Mouse (Mus musculus) naive thymus-derived CD4-positive, alpha-beta T cell, adult 2 months (primary cell): ENCODE data around the gene Stk36.

Experiments used
- DNase-seq: peaks from one replicate; pipeline ENCODE4 v3.0.0-alpha.2; 2011; ENCODE audit warnings: low read depth

Gene Stk36

DNA sequence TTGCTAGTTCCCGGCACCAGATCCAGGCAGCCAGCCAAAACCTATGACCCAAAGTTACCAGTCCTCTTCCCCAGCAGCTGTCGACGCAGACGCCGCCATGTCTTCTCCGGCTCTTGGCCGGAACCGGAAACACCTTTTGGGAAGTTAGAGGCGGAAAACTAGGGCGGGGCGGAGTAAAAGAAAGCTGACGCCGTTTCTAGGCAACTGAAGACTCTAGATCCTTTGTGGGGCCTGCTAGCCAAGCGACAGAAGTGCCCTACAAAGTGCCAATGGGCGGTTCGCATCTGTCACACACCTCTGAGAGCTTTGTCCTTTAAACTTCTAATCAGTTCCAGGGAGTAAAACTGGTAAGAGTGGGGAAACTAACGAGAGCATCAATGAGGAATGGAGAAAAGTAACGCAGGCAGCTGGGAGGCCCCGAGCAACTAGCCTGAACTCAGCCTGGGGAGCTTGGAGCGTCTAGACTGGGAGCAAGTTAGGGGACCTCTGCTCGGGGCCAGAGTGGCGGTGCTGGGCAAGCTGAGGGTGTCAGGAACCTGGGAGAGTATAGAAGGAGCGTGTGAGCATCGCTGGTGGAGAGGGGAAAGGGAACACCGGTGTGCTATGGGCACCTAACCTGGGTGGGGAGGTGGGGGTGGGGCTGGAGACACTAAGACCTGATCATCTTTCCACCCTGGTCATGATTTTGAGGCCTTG lies at the start of gene Stk36, which contains the start of gene Rnf25:
Stk36 (plus strand) TSS at position 179 of the 696 bp plus-strand sequence.
Rnf25 (minus strand) TSS at position 131 of the 696 bp plus-strand sequence.
- DNase-seq = peak; percentile 85

DNA sequence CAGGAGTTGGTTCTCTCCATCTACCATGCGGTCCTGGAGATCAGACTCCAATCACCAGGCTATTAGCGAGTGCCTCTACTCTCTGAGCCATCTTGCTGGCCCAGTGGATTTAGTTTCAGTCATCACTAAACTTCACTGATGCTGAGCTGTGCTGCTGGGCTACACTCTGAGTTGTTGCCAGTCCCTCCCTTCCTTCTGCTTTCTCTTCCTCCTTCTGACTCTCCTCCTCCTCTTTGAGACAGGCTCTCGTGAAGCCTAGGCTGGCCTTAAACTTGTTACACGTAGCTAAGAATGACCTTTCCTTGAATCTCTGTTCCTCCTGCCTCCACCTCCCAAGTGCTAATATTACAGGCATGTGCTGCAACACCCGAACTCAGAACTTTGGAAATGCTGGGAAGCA lies 42.2 kb upstream of the Stk36 start:
- no peak for DNase-seq

DNA sequence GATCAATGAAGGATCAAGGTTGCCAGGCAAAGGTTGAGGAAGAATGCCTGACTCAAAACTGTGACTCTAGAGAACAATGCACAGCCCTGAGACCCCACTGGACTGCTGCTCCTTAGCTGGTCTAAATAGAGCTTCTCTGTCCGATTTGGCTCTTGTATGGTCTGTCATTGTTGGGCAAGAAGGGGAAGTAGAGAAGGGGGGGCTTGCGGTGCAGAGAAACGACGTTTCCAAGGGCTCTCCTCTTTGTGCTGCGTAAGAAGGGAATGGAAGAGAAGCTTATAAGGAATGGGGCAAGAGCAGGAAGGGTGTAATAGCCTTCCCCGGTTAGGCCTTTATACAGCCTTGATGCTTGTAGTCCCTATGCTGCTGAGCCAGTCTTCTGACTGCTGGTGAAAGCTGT lies 35.4 kb upstream of the Stk36 start:
- no peak for DNase-seq

DNA sequence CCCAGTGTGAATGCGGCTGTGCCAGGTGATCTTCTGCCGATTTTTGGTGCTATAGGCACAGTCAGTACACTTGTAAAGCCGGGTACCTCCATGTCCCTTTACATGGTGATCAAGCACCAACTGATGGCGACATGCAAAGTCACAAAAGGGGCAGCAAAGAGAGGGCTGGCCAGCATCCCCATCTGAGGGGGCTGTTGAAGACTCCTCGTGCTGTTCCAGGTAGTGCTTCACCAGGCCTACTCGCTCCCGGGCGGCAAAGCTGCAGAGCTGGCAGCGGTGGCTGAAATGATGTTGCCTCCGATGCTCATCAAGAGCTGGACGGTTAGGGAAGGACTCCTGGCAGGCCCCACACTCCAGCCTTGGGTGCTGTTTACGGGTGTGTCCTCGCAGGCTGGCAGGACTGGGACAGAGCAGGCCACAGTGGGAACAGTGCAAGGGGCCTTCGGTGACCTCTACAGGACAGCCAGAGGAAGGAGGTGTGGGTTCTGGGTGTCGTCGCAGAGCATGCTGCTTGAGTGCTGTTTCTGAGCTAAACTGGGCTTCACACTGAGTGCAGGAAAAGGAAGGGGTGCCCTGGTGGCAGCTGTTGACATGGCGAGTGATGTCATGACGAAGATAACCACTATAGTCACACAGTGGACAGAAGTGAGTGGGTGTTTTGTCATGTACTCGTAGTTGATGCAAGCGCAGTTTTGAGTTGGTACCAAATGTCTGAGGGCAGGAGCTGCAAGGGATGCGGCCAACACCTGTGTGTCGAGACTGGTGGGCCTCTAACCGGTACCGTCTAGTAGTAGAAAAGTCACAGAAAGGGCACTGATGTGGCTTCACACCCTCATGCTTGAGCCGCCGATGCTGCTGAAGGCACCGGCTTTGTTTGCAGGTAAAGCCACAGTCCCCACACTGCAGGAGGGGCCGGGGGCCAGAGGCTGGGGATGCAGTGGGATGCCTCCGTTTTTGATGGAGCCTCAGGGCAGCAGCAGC lies 31.2 kb upstream of the Stk36 start:
- no peak for DNase-seq

DNA sequence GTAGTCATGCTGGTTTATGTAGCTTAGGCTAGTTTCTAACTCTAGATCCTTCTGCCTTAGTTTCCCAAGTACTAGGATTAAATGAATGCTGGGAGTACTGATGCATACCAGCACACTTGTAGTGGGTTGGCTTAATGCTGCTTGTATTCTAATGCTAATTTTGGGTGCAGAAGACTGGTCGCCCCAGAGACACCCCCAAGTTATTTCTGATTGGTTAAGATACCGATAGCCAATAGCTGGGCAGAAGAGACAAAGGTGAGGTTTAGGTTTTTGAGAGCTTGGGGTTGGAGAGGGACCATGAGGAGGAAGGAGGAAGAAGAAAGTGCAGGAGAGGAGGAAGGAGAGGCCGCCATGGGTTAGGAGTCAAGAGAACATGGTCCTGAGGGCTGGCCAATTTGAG lies 18.6 kb upstream of the Stk36 start:
- no peak for DNase-seq

DNA sequence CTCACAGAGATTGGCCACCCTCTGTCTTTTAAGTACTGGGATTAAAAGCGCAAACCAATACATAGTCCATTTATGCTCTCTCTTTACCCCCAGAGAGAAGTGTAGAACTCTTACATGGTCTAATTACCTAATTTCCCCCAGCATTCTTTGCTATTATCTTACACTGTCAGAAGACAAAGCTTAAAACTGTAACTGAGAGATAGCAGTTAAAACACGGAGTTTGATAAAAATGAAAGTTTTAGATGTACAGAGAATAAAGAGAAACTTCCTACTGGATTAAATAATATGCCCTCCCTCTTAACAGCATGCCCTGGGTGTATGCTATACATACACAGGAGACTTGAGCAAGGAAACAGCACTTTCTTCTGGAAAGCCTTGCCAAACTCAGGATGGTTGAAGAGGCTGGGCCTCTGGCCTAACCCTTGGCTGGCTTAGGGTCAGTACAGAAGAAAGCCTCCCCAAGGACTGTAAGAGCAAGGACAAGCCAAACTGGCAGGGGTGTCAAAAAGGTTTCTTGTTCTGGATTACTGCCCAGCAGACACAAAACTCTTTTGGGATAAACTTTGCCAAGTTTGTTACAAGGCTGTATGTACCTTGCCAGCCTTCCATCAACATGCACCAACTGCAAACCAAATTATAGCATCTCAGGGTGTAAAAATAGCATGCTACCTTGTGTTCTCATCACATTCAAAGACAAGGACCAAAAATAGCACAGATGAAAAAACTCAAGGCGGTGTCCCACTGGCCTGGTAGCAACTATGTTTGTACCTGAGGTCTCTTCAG lies 16.4 kb upstream of the Stk36 start:
- no peak for DNase-seq

DNA sequence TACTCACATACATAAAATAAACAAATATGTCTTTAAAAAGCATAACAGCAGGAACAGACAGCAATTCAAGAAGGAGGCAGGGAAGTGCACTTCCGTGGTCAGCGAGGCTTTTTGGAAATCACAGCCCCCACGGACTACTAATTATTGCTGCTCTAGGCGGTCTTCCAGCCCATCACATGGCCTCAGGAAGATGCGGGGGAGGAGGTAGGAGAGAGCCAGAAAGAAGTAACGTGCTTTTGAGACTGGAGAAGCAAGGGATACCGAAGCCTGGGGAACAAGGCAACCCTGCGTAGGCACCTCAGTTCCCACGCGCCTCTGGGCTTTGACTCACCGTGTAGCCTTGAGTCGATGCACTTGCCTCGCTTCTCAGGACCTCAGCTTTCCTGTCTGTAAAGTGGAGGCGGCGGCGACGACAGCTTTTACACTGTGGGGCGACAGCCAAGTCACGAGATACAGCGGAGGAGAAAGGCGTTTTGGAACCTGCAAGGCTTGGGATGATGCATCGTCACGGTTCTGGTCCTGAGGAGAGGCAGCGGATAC lies 13.9 kb upstream of the Stk36 start:
- DNase-seq = no peak

DNA sequence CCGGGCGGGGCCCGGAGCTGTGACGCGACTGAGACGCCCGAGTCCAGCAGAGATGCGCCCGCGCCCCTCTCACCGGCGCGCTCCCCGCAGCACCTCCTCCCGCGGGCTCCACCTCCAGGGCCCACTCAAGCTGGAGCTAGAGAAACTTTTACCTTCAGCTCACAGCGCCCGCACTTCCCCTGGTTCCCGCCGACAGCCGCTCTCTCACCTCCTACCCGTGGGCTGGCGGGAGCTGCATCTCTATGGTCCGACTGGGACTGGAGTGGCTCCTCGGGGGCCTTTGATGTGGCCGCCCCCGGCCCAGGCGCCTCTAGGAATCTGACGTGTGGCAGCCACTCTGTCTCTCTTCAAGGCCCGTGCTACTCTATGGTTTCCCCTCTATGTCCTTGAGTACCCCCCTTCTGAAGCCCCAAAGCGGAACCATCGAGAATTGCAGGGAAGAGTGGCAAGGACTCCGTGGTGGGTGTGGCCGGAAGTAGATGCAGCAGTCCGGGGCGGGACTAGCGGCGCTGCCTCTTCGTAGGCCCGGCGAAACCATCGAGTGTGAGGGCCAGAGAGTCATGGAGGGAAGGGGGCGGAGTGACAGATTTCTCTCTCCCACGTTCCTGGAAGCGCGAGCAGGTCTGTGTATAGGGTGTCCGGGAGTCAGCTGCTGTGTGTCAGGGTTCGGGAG lies 13.3 kb upstream of the Stk36 start, which contains the start of the genes Zfp142 and Bcs1l:
Zfp142 (minus strand) TSS at position 474 of the 673 bp plus-strand sequence.
Bcs1l (plus strand) TSS at position 517 of the 673 bp plus-strand sequence.
- peak; percentile 97 for DNase-seq

DNA sequence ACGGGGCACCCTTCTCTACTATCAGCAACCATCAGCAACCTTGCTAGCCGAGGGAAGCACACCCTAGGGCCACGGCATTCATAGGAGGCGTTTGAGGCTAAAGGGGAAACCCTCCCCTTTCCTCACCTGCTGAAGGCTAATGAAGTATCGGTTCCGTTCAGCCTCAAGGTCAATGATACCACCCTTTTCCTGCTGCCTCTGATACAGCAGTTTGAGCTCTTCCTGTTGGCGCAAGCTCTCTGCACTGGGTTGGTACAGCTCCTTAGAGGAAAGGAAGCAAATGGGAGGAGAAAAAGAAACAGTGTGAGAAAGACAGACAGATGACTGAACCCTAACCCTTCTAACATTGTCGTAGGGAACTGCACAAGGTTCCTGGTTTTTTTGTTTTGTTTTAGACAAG lies 6.8 kb upstream of the Stk36 start:
- DNase-seq = no peak

DNA sequence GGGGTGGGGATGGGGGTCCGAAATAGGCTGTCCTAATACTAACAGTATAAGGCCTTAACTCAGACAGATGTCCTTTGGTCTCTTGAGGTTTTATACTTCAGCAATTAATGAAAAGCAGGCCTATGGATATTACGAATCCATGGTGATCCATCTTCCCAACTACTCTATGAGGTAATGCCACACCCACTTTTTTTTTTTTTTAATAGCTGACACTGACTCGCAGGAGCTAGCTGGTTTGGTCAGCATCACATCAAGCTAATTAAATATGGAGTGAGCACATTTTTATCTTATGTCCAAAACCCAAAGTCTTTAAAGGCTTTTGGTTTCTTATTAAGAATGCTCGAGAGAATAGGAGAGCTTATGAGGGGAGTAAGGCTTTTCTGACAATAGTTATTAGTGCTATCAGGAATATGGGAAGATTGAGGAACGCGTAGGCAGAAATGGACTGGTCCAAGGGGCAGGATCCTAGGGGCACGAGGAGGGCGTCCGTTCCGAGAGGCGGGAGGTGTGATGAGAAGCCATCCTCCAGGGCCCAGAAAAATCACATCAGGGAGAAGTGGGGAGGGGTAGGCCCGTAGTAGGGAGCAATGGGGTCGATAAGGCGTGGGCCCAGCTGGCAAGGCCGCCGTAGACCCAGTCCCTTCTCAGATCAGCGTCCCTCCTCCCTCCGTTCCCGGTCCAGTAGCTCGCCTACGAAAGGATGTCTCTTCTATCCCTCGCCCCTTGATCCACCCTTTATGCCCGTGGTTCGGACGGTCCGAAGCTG lies 561 bp upstream of the Stk36 start:
- DNase-seq = peak; percentile 17

DNA sequence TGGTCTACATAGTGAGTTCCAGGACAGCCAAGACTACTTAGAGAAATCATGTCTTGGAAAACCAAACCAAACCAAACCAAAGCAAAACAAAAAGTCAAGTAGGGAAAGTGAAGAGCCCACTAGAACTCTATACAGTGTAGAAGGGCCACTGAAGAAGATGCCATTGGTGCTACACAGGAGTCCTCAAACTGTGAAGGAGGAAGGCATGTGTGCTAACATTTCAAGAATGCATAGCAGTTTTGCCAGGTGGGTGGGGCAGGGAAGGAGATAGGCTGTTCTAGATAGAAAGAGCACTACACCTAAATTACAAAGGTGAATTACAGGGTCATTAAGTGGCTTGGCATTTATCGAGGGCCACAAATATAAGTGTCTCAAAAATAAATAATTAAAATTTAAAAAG lies 22.9 kb downstream of the Stk36 start:
- DNase-seq = no peak

DNA sequence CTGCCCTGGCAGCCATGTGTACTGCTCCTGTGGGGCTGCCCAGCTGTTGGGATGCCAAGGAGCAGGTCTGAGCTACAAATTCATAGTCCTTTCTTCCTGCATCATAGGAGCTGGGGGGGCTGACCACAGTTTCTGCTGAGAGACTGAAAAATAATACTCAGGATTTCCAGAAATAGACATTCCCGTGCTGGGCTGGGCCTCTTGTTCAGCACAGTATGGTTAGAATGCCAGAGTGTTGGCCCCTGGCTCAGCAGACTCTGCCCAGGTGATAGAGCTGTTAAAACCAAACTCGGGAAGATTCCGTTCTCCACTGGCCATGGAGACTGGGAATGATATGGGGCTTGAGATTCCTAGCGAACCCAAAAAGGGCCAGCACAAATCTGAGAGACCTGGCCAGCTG lies 24.8 kb downstream of the Stk36 start:
- DNase-seq = no peak

DNA sequence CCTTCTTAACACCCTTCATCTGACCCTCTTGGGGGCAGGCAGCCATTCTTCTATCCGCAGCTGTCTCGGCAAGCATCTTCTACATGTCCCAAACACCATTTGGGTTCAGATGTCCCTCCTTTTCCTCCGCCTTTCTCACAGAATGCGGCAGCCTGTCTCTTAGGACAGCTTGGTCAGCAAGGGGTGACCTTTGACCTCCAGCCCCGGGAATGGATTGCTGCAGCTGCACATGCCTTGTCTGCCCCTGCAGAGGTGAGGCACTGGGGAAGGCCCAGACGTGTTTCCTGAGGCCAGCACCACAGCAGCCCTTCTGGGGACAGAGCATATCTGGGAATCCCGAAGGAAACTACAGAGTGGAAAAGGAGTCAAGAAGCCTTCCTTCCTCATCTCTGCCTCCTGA lies 26.8 kb downstream of the Stk36 start:
- no peak for DNase-seq

DNA sequence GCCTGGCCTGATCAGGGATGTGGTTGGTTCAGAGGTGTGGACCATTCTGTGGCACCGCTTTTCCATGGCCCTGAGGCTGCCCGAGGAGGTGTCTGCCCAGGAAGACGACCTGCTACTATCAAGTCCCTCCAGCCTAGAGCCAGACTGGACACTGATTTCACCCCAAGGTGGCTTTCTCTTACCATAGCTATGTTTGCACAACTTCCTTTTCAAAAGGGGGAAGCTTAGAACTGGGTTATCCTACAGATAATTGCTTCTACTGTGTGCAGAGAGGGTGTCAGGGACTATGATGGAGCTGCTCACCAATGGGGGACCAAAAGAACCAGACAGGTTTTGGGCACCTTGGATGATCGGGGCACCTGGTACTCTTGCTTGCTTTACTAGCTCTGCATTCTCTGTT lies 31.5 kb downstream of the Stk36 start:
- DNase-seq = no peak

DNA sequence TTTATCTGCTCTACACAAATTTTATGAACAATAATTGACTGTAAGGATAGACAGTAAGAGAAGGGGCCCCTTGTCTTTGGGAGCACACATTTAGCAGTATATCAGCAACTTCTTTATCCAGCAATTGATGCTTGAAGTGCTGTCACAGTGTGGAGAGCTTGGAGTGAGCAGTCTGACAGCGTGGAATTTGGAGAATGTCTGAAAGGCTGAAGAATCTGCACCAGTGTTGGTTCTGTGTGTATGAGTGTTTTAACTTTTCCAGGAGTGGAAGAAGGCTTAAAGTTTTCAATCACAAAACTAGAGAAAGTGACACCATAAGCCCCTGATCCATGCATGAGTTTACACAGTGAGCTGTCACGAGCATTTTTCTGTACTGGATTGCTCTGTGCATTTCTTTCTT lies 42.3 kb downstream of the Stk36 start:
- no peak for DNase-seq

DNA sequence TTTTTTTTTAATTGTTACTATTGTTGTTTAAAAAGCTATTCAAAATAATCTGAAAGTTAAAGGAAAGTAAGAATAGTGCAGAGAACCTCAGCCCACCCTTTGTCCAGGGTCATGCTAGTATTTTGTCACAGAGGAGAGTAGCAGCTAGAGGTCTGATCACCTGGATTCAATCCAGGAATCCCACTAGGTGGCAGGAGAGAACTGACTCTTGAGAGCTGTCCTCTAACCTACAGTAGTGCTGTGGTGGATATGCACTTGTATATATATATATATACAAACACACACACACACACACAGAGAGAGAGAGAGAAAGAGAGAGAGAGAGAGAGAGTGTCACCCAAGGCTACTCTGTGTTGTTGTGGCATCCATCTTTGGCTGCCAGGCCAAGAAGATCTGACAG lies 42.7 kb downstream of the Stk36 start:
- DNase-seq = peak; percentile 25

DNA sequence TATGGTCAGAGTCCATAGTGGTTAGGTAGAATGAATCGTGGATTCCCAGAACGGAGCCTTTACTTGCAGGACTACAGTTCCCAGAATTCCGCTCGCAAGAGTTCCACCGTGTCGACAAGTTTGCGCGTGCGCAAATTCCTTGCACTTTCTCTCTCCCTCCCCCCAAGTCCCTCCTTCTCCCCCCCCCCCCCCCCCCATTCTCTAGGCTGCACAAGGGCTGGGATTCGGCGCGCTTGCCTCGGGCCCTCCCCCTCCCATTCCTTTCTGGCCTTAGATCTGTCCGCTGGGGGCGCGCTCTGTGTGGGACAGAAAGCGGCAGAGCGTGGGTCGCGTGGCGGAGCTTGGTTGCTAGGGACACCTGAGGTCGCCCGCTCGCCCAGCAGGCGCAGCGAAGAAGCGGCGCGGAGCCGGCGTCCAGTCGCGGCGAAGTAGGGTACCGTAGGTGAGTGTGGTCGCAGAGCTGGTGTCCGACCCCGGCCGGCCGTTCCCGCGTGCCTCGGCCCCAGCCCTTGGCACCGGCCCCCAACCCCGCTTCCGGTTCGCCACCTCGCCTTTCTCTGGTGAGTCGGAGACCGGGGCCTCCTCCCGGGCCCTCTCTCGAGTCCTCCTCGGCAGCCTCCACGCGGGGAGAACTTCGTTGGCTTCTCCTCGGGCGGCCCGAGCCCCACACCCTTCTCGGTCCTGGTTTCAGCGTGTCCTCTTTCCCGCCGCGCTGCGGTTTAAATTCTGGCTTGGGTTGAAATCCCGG lies 60.4 kb downstream of the Stk36 start, which contains the start of gene Ttll4:
Ttll4 (plus strand) TSS at position 298 of the 748 bp plus-strand sequence.
- DNase-seq = peak; percentile 90

DNA sequence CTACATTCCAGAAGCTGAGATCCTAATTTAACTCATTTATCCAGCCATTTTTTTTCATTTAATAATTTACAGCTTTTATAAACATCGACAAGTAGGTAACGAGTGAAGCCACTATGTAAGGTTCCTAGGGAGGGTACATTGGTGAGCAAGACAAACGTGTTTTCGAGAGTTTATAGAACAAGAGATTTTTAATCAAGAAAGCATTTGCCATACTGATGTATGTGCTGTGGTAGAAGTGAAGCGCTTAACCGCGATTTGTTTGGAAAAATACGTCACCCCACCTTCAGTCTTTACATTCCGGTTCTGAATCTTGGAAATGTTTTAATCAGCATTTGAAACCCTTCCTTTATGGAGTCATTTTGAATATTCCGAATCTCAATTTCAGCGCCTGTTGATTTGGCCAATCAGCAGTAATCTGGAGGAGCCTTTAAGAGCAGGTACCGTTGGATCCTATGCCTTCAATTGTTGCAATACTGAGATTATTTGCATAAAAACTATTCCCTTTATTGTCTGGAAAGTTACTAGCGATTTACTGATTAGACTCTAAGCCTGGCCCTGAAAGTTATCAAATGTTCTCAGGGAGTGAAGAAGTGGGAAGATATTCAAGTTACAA lies 61.1 kb downstream of the Stk36 start:
- DNase-seq = no peak

DNA sequence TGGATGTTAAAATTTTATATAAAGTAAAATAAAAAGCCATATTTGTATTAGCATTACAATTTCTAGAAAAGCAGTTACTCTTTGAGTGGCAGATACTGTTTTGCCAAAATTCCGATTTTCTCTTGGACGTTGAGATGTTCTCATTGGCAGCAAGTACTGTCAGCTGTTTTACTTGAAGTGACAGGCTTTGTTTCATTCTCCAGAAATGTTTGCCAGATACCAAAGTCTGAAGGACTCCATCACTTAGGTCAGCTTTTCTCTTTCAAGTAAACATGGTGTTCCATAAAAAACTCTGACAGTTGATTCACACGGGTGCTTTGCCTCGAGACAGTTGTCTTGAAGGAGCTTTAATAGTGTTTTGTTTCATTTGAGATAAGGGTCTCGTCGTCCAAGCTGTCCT lies 63.9 kb downstream of the Stk36 start:
- no peak for DNase-seq
